Mouse (Mus musculus): ENCODE measurements around the gene Tmem161a.

Gene Tmem161a

DNA sequence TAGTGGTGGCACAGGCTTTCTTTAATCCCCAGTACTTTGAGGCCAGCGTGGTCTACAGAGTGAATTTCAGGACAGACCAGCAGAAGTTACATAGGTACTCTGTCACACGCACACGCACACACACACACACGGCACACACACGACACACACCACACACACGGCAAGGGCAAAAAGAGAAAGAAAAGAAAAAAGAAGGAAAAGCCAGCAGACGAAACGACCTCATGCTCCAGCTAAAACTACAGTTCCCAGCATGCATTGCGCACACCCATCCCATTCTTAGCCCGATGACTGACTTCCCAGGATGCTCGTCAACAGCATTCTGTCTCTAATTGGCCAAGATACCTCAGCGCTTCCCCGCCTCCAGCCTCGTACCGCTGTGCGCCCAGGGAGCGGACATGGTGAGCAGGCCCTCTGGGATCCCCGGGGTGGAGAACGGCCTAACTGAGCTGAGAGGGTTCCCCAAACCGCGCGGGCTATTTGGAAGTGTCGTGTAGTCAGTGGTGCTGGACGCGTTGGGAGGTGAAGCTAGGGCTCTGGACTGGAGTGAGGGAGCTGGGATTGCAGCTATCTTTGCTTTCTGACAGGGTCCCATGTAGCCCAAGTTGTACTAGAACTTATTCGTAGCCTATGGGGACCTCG lies at the start of gene Tmem161a:
Gene Tmem161a, plus strand, starts transcription at position 314 of the 639 bp plus-strand sequence.
- peak; percentile 83 for DNase-seq

DNA sequence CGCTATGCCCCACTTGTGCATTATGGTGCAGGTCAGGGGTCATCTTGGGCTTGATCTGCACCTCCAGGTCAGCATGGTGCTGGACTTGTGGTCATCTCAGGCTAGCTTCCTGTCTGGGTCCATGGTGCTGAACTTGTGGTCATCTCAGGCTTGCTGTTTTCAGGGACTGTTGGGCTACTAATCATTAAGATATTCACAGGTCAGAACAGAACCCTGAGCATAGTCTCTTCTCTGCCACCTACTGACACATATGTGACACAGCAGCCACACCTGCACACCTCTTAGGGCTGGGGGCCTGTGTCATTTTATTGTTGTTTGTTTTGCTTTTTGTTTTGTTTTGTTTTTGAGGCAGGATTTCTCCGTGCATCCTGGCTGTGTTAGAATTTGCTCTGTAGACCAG lies 49.3 kb upstream of the Tmem161a start:
- no peak for DNase-seq

DNA sequence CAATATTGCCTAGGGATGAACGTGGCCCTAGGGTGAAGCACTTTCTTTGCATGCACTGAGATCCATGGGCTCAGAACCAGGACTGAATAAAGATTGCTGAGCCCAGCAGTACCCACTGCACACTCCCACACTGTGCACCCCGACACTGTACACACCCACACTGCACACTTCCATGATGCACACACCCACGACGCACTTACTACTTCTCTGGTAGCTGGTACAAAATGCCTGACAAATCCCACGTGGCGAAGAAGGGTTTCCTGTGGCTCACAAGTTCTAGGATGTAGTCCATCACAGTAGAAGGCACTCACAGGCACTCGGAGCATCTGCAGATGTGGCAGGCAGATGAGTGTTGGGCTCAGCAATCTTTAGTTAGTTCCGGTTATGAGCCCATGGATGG lies 47.2 kb upstream of the Tmem161a start:
- DNase-seq = no peak

DNA sequence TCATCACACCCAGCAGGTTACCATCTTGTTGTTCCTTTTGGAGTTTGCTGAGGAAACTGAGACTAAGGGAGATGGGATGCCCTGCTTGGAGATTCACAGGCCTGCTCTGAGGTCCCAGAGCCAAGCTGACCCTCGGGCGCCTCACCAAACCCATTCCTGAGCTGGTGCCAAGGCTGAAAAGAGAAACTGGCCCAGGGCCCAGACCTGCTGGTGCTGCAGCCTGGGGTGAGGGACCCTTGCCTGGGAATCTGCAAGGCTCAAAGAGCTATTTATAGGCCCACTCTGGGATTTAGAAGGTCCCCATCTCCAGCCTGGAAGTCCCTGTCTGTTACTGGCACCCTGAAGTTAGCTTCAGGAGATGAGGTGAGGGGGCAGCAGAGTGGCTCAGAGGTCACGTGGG lies 43.7 kb upstream of the Tmem161a start:
- DNase-seq = peak; percentile 70

DNA sequence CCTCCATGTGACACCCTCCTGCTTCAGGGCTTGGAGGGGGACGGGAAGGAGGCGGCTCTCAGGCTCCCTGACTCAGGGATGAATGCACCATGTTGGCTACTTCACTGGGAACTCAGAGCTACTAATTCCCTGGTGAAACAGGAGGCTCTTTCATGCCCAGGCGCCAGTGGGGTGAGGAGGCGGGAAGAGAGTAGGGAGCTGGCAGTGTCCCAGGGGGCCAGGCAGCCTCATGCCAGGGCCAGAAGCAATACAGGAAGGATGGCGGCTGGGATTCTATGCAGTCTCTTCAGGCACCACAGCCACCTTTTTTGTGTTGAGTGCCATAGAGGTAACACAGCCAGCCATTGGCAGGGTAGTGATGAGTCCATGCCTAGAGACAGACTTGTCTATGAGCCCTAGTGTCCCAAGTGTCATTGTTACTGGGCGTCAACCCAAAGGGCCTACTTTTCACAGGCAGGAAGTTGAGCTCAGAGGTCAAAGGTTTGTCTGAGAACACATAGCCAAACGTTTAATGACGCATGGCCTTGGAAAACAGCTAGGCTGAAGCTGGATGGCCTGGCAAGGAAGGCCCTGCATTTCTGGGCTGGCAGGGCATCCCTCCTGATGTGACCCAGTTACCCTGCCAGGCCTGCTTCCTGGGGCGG lies 42.7 kb upstream of the Tmem161a start:
- DNase-seq = peak; percentile 76

DNA sequence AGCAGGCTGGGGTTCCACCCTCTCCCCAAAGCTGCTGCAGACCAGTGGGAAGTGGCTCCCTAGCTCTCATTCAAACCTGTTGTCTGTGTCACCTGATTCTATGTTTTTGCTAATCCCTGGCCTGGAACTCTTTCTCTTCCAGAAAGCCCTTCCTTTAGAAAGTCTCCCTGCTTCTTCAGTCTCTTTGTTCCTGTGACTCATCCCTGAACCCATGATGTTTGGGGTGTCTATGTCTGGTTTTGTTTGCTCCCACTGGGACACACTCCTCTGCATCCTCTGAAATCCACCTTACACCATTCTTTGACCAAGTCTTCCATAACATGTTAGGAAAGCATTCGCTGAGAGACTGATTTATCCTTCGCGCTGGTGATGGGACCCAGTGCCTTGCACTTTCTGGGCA lies 42.1 kb upstream of the Tmem161a start:
- DNase-seq = no peak

DNA sequence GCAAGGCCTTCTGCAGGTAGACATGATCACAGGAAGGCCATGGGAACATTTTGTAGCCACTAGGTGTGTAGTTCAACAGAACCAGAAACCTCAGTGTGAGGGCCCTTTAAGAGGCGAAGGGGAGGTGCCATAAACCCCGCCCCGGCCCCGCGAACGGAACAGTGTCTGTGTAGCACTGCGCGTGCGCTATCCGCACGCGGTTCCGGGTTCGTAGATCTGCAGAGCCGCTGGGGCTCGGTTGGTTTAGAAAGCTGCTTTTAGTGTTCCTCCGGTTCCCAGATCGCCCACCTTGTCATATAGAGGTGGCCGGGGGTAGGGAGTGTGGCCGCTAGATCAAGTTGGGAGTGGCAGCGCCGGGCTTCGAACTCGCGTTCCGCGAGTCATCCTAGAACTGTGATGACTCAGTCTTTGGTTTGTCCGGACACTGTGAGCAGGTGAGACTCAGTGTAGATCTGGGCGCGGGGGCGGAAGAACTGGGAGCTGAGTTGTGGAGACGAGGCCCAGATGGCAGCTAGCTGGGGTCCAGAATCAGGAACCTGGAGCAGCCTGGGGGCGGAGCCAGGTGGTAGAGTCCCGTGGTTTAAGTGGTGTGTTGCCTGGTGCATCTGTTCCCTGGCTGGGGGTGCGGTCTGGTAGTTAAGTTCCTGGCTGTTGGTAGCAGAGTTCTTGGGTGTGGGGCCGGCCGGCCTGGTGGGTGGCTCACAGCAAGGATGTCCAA lies 40.8 kb upstream of the Tmem161a start, which contains the start of gene Nr2c2ap:
Gene Nr2c2ap, plus strand, starts transcription at position 168 of the 718 bp plus-strand sequence.
- peak; percentile 84 for DNase-seq

DNA sequence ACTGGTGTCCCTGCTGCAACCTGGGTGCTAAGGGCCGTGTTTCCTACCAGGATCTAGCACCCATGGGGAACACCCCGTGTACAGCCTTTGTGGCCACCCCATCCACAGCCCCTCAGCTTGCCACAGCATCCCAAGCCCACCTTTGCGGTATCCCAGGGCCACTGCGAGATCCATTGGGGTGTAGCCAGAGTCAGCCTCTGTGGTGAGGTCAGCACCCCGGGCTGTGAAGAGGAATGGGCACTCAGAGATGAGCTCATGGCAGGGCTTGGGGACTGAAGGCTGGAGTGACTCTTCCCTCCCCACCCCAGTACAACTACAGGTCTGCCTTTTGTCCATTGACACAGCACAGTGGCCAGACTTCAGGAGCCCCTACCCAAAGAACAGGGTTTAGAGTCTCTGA lies 38.1 kb upstream of the Tmem161a start:
- DNase-seq = no peak

DNA sequence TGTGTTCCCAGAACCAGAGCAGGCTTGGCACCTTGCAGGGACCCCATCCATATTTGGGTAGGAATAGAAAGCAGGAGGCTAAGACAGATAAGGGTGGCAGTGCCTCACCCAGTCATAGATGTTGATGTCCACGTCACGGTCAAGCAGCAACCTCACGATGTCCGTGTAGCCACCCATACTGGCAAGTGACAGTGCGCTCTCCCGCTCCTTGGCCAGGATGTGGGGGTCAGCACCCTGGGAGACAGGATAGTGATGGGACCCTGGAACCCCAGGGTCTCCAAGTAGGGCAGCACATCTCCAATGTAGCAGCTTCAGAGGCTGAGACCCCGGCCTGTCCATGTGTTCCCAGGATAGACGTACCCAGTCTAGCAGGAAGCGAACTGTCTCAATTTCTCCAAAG lies 37.2 kb upstream of the Tmem161a start:
- no peak for DNase-seq

DNA sequence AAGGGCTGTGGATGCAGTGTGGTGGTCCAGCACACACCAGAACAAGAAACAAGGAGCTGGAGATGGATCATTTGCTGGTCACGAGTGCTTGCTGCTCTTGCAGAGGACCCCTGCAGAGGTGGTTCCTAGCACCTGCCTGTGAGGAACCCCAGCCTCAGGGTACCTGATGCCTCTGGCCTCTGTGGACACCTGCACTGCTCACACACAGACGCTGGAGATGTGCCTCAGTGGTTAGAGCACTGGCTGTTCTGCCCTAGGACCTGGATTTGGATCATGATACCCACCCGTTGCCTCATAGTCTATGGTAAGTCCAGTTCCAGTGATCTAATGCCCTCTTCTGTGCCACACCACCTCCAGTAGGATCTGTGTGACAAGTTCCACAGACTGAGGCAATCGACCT lies 35.6 kb upstream of the Tmem161a start:
- no peak for DNase-seq

DNA sequence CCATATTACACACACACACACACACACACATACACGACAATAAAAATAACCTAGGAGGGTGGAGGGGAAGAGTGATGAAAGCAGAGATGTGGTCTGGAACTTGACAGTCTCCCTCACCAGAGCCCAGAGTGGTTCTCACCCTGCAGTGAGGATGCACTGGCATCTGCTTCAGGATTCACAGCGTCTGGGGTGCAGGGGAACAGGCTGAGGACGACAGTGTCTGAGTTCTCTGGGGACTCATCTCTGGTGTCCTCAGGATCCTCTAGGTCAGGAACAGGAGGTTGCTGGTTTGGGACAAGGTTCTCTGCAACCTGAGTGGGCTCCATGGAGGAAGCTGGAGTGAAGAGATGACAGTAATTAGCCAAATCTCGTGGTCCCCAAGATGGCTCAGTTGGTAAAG lies 34.3 kb upstream of the Tmem161a start:
- no peak for DNase-seq

DNA sequence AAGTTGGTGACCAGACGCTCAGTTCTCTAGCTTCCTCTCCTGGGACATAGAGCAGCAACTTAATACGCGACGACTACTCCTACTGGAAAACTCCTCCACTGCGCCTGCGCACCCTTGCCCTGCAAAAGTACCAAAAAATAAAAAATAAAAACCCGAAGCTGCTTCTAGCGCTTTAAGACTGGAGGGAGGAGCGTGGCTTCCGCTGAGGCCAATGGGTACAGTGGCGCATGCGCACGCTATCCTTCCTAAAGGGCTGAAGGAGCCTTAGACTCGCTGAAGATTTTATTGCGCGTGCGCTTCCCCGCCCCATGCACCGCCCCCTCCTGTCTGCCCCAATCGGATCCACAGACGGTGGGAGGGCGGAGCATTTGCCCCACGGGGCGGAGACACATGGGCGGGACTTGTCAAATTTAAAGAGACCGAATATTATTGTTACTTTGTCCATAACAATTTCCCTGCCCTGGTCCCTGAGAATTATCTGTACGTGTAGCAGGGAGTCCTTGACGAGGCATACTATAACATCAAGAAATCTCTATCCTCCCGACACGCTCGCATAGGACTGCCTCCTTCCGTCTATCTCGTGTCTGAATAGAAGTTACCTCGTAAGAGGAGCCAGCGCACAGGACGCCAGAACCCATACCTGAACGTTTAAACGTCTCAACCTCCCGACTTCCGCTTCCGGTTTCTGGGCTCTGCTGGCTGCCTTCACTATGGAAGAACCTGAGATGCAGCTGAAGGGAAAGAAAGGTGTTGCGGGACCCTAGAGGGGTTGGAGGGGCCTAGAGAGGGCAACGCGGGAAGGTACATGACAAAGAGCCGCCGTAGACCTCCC lies 32.9 kb upstream of the Tmem161a start, which contains the start of the genes Rfxank, Borcs8 and Mef2b:
Gene Rfxank, minus strand, starts transcription at position 129 of the 832 bp plus-strand sequence.
Gene Borcs8, plus strand, starts transcription at position 474 of the 832 bp plus-strand sequence.
Gene Mef2b, plus strand, starts transcription at position 686 of the 832 bp plus-strand sequence.
- DNase-seq = peak; percentile 98

DNA sequence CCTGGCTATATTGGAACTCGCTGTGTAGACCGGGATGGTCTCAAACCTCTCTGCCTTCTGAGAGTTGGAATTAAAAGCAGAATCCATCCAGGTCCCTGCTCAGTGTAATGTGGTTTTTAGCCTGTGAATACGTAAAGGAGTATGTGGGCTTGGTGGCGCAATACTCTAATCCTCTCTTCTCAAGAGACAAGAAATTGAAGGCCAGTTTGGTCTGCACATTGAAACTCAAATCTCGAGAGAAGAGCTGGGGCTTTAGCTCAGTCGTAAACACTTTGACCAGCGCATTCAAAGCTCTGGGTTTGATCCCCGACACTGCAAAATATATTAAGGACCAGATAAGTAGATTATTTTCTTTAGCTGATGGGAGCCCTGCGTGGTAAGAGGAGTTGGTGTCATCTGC lies 32.2 kb upstream of the Tmem161a start:
- DNase-seq = no peak

DNA sequence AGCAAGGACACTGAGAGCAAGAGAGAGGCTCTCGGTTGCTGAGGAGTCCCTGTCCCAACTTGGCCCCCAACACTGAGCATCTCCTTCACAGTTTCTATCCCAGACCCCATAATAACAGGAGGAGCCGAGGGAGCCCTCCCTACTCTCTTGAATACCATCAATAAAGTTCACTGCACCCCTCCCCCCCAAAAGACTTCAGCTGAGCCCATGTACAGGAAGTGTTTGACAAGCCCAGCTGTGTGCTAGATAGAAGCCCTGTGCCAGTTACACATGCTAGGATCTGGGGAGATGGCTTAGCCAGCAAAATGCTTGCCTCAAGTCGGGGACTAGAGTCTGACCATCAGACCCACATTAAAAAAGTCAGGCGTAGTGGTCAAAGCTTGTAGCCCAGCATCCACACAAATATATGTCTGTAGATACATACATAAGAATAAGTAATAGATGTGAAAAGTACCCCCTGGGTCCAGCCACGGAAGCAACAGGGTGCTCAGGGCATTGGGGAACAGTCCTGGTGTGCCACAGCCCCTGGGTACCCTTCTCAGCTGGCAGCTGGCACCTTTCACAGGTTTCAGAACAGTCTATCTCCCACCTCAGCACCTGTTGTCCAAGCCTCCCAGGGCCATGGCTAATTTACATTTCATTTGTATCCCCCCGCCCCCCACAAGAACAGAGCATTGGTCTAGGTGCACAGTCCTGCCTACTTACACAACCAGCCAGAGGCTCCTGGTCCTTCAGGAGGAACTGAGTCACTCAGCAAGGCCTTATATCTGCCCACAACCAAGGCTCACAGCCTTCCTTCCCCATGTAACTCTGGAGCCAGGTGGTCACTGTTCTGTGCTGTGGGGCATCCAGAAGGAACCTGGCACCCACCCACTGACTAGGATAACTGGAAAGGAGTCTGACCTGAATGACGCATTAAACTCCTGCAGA lies 24.2 kb upstream of the Tmem161a start:
- no peak for DNase-seq

DNA sequence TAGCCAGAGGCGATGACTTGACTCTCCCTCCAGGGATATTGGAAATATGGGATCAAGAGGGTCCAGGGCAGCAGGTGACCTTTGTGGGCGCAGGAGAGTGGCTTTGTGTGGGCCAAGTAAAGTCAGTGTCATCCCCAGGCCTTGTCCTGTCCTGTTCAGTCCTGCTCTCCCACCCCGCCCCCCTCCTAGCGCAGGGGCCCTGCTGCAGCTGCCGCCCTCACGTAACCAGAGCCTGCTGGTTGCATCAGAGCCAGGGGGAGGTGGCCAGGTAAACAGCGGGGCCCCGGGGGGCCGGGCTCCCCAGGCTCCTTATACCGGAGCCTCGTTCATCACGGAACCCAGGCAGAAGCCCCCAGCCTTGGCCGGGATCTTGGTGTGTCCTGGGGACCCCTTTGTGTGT lies 22.0 kb upstream of the Tmem161a start:
- no peak for DNase-seq

DNA sequence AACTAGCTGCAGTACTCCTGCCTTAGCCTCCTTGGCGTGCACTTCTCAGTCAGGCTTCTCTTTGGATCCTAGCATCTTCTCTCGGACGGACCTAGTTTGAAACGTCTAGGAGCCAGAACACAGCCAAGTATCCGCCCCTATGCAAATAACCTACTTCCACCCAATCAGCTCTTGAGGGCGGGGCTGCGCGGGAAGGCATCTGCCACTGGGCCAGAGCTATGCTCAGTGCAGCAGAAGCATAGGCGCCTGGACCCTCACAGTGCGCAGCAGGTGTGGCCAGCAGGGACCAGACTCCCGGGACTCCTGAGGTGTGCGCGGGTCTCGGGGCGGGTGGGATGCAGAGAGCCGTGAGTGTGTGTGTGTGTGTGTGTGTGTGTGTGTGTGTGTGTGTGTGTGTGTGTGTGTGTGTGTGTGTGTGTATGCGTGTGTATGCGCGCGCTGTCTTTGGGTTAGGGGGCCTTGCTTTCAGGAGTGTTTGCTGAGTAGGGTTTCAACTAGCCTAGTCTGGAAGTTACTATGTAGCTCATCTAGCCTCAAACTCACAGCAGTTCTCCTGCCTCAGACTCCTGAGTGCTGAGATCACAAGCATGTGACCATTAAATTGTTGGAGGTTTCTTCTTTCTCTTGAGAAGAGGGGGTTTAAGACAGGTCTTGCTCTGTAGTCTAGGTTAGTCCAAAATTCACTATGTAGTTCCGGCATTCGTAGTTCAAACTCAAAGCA lies 19.5 kb upstream of the Tmem161a start:
- DNase-seq = peak; percentile 61

DNA sequence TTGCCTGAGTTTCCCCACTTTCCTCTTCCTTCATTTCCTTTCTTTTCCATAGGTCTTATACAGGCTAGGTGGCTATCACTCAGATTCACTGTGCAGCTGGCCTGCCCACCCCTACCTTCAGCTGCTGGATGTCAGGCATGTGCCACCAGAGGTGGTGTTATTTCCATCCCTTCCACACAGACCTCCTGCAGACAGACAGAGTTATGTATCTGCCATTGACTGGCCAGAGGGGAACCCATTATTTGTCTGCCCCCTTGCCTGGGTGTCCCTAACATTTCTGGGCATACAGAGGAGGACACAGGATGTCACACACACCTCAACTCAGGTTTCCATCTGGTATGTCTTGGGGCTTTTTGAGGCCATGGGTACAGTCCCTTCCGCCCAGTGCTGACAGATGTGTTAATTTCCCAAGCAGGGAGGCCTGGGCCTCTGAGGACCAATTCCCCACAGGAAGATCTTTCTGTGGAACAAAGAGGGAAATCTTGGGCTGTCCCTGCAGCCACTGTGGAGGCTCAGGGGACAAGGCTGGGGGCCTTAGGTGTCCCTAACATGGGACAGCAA lies 14.8 kb upstream of the Tmem161a start:
- no peak for DNase-seq

DNA sequence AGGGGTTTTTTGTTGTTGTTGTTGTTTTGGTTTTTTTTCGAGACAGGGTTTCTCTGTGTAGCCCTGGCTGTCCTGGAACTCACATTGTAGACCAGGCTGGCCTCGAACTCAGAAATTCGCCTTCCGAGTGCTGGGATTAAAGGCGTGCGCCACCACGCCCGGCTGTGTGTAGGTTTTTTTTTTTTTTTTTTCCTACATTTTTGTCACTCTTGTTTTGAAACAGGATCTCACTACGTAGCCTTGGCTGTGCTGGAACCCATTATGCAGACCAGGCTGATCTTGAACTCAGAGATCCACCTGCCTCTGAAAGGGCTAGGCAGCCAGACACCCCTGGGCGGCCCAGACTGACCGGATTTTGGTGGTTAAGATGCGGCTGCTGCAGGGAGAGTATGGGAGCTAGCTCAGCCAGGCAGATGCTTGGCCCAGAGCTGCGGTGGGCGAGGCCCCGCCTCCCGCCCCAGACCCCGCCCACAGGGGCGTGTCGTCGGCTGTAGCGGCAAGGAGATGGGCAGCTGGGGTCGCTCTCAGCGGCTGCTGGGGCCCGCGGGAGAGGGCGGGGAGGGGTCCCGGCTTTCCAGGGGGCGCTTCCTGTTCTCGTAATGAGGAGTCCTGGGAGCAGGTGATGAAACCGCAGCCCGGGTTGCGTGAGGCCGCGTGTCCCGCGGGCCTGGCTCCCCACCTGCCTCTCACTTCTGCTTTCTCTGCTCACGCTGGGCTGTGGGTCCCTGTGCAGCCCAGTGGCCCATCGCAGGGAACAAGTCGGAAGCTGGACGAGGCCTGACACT lies 13.9 kb upstream of the Tmem161a start:
- DNase-seq = peak; percentile 71

DNA sequence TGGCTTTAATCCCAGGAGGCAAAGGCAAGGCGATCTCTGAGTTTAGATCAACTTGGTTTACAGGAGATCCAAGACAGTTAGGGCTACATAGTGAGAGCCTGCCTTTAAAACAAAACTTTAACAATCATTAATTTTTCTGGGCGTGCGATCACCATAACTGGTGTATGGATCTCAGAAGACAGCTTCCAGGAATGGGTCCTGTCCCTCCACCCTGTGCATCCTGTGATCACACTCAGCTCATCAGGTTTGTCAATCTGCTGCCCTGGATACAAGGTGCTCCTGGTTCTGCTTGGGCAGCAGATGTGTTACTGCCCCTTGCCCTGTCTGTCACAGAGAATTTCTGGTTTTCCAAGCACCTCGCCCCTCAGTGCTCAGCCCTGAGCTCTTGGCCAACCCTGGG lies 12.9 kb upstream of the Tmem161a start:
- no peak for DNase-seq

DNA sequence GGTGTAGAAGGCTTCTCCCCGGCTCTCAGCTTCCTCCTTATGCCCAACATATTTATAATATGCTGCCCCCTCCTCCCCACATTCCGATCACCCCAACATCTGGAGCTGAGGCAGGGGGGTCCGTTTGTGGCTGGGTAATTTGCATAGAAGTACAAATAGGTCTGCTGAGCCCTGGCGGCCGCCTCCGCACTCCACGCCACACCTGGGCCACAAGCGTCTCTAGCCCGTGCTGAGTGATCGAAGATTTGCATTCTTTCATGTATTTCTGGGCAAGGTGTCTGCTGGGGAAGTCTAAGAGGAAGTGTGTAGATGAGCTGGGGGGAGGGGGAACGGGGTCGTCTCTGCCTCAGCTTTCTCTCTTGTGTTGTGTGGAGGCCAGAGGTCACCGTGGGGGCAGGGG lies 12.1 kb upstream of the Tmem161a start:
- no peak for DNase-seq

All from right cerebral cortex, postnatal 4 days (tissue).